In genomic region chr2:113758311-113759161, GRCm38 (mm10) we compare ENCODE assay signal across 7 mouse cellular contexts. TPM values are rescaled to one million over a fixed set of nuclear protein-coding genes. Genes with fewer than 3 reads are reported as not detected.
A peak's percentile ranks its signal among the peaks of the same experiment; 100 is the strongest.
DNase-seq lines count a peak whose midpoint lies in the region; ATAC-seq lines count a peak whose summit lies in the region.

Grem1 (minus strand) TSS chr2:113758646.

- H3K36me3 ChIP-seq in liver, embryonic 13.5 days = no peaks in the 10 kb centered on the region
- no peaks in the 10 kb centered on the region for H3K36me3 ChIP-seq in stomach, embryonic 15.5 days

- no peak within 1 kb of the TSS for H3K27ac ChIP-seq in liver, embryonic 13.5 days
- H3K27ac ChIP-seq in stomach, embryonic 15.5 days = no peak within 1 kb of the TSS

- no peak within 1 kb of the TSS for H3K9ac ChIP-seq in liver, embryonic 13.5 days
- no peak within 1 kb of the TSS; the same call in 1 of the 2 replicates for H3K9ac ChIP-seq in stomach, embryonic 15.5 days

- peak within 1 kb of the TSS; percentile 55 for H3K4me2 ChIP-seq in liver, embryonic 13.5 days
- peak within 1 kb of the TSS; percentile 88 for H3K4me2 ChIP-seq in stomach, embryonic 15.5 days

- ATAC-seq in liver, embryonic 13.5 days (ENCODE audit: low read depth) = no peak
- no peak; the same call in none of the 2 replicates for ATAC-seq in stomach, embryonic 15.5 days (ENCODE audit: insufficient read depth, low FRiP score, low read depth)

- WGBS in liver, embryonic 13.5 days (ENCODE audit: insufficient replicate concordance) = 2% methylated on average over 62 of the region's 64 CpGs
- WGBS in stomach, embryonic 15.5 days = under 1% methylated on average over 64 of the region's 64 CpGs

- no peaks in the 10 kb centered on the region for H3K4me1 ChIP-seq in liver, embryonic 13.5 days (replicated peaks)
- H3K4me1 ChIP-seq in stomach, embryonic 15.5 days = peaks cover 19% of the 10 kb centered on the region

- intact Hi-C loops in left cerebral cortex, postnatal 4 days (cut with DNase I) = loop anchor here (10.0 kb wide), 1 partner anchor 94 kb away; no protein-coding TSS in a partner anchor

- peaks cover 47% of the 10 kb centered on the region for H3K27me3 ChIP-seq in liver, embryonic 13.5 days
- peaks cover 36% of the 10 kb centered on the region for H3K27me3 ChIP-seq in stomach, embryonic 15.5 days (replicated peaks)

- peak; percentile 42 for DNase-seq in left cerebral cortex, postnatal 4 days
- DNase-seq in left cerebral cortex, adult 11 months (ENCODE audit: low spot score) = no peak
- peak; percentile 21 to 40 for DNase-seq in cerebellum, postnatal 25 days
- DNase-seq in forelimb bud, embryonic 11.5 days (ENCODE audit: low read depth, low spot score) = peak; percentile 30
- DNase-seq in liver, embryonic 13.5 days = no peak
- no peak for DNase-seq in gastrocnemius, adult 8-10 months (ENCODE audit: low spot score in 2 of 2)

- H3K9me3 ChIP-seq in liver, embryonic 13.5 days (replicated peaks) = no peaks in the 10 kb centered on the region
- no peaks in the 10 kb centered on the region for H3K9me3 ChIP-seq in stomach, embryonic 15.5 days

- peak within 1 kb of the TSS; percentile 25 for H3K4me3 ChIP-seq in liver, embryonic 13.5 days (replicated peaks)
- peak within 1 kb of the TSS; percentile 49 for H3K4me3 ChIP-seq in stomach, embryonic 15.5 days (replicated peaks)

RNA-seq across cellular contexts. Expression of gene Grem1, which starts in this region (rescaled TPM):
- 1 to 10 TPM; 1.7 to 2.8 TPM for total RNA-seq in left cerebral cortex, postnatal 4 days (2021)
- 0.13 TPM in 1 of 2 replicates, not detected in the other for polyA plus RNA-seq in liver, embryonic 13.5 days (2015; fragmentation: Nextera tagmentation; extraction: Ambion mirVana)
- 5.4 and 6.9 TPM in 2 replicates for polyA plus RNA-seq in stomach, embryonic 15.5 days (2015; fragmentation: Nextera tagmentation; extraction: Ambion mirVana)
- total RNA-seq in gastrocnemius, adult 8-10 months (2022) = under 1 TPM in 1 of 4 experiments, not detected in 3; 0.08 TPM

Comparison
In these comparisons a context has a peak if more than half of its experiments do, and no peak if none do; other contexts are left out.
1. DNase-seq: peak in left cerebral cortex, postnatal 4 days (single experiment), cerebellum, postnatal 25 days (2 of 2) and forelimb bud, embryonic 11.5 days (single experiment); none in left cerebral cortex, adult 11 months (single experiment), liver, embryonic 13.5 days (single experiment) and gastrocnemius, adult 8-10 months (0 of 2).